Mouse (Mus musculus): ENCODE data around the gene Map2k3.

Gene Map2k3

GRCm38 (mm10) chr11:60924981-60925380, 6.9 kb upstream of the Map2k3 start:
- no peak for DNase-seq (ENCODE audit: inconsistent ontology term)

- peak; percentile 74 for DNase-seq (ENCODE audit: inconsistent ontology term)
Observed at GRCm38 (mm10) chr11:60927264-60927663, 4.6 kb upstream of the Map2k3 start.

- peak; percentile 84 for DNase-seq (ENCODE audit: inconsistent ontology term)
Observed at GRCm38 (mm10) chr11:60930724-60931281, 1.0 kb upstream of the Map2k3 start.

- DNase-seq (ENCODE audit: inconsistent ontology term), result no peak
Observed at GRCm38 (mm10) chr11:60931282-60931868, 458 bp upstream of the Map2k3 start.

- peak; percentile 56 for DNase-seq (ENCODE audit: inconsistent ontology term)
Observed at GRCm38 (mm10) chr11:60932503-60933020, 729 bp downstream of the Map2k3 start.

GRCm38 (mm10) chr11:60933178-60933930, 1.5 kb downstream of the Map2k3 start:
- peak; percentile 64 for DNase-seq (ENCODE audit: inconsistent ontology term)

GRCm38 (mm10) chr11:60934795-60935194, 3.0 kb downstream of the Map2k3 start:
- DNase-seq (ENCODE audit: inconsistent ontology term), result no peak

GRCm38 (mm10) chr11:60935326-60935974, 3.6 kb downstream of the Map2k3 start:
- peak; percentile 86 for DNase-seq (ENCODE audit: inconsistent ontology term)

- no peak for DNase-seq (ENCODE audit: inconsistent ontology term)
Observed at GRCm38 (mm10) chr11:60935975-60936373, 4.1 kb downstream of the Map2k3 start.

GRCm38 (mm10) chr11:60937611-60938010, 5.8 kb downstream of the Map2k3 start:
- DNase-seq (ENCODE audit: inconsistent ontology term), result no peak

GRCm38 (mm10) chr11:60939487-60939886, 7.7 kb downstream of the Map2k3 start:
- DNase-seq (ENCODE audit: inconsistent ontology term), result peak; percentile 51

- peak; percentile 60 for DNase-seq (ENCODE audit: inconsistent ontology term)
Observed at GRCm38 (mm10) chr11:60940501-60940900, 8.7 kb downstream of the Map2k3 start.

- DNase-seq (ENCODE audit: inconsistent ontology term), result peak; percentile 93
Observed at GRCm38 (mm10) chr11:60941370-60941769, 9.5 kb downstream of the Map2k3 start.

GRCm38 (mm10) chr11:60942263-60943015, 10.6 kb downstream of the Map2k3 start:
- DNase-seq (ENCODE audit: inconsistent ontology term), result no peak

- no peak for DNase-seq (ENCODE audit: inconsistent ontology term)
Observed at GRCm38 (mm10) chr11:60945003-60945402, 13.2 kb downstream of the Map2k3 start.

- DNase-seq (ENCODE audit: inconsistent ontology term), result no peak
Observed at GRCm38 (mm10) chr11:60951896-60952295, 20.1 kb downstream of the Map2k3 start.

- DNase-seq (ENCODE audit: inconsistent ontology term), result no peak
Observed at GRCm38 (mm10) chr11:60952362-60952761, 20.5 kb downstream of the Map2k3 start.

- no peak for DNase-seq (ENCODE audit: inconsistent ontology term)
Observed at GRCm38 (mm10) chr11:60952986-60953385, 21.2 kb downstream of the Map2k3 start.

- DNase-seq (ENCODE audit: inconsistent ontology term), result peak; percentile 82
Observed at GRCm38 (mm10) chr11:60953803-60954202, 22.0 kb downstream of the Map2k3 start.

GRCm38 (mm10) chr11:60954255-60955104, 22.6 kb downstream of the Map2k3 start:
- no peak for DNase-seq (ENCODE audit: inconsistent ontology term)
